Mouse (Mus musculus): Measurements from ENCODE around the gene Hpn.

DNA sequence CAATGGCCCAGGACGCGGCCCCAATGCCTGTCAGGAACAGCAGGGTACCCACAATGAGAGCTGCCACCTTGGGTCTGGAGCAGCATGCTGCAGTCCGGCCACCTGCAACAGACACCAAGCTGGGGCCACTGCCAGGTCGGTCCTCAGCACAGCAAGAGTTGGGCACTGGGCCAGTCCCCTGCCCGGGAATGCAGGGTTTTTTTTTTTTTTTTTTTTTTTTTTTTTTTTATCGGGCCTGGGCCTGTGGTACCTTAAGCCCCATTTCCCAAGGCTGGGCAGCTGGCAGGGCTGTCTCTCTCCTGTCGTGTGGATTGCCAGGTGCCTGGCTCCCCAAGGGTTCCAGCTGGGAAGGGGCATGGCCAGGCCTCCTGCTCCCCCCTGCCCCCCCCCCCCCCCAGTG, 6.0 kb downstream of the Hpn start:
- TF ChIP-seq CTCF (IDR thresholded peaks at IDR 0.05; ENCODE audit: borderline replicate concordance, insufficient read depth, low read depth, low read length) (no peak), POLR2A (IDR thresholded peaks at IDR 0.05; ENCODE audit: borderline replicate concordance, insufficient read depth, low read length) (no peak)
